Mouse (Mus musculus) ovary, postnatal 10 days (tissue): ENCODE results near the gene Carmil1.

Source experiments
- DNase-seq: peaks from one replicate; pipeline ENCODE4 v3.0.0; 2022; ENCODE audit warnings: low spot score

Gene Carmil1

GRCm38 (mm10) chr13:24260751-24261591, 19.6 kb downstream of the Carmil1 start:
- no peak for DNase-seq

- no peak for DNase-seq
Measured at GRCm38 (mm10) chr13:24257809-24258208, 22.8 kb downstream of the Carmil1 start.

- no peak for DNase-seq
Measured at GRCm38 (mm10) chr13:24253989-24254388, 26.6 kb downstream of the Carmil1 start.

- no peak for DNase-seq
Measured at GRCm38 (mm10) chr13:24253551-24253950, 27.0 kb downstream of the Carmil1 start.

DNA sequence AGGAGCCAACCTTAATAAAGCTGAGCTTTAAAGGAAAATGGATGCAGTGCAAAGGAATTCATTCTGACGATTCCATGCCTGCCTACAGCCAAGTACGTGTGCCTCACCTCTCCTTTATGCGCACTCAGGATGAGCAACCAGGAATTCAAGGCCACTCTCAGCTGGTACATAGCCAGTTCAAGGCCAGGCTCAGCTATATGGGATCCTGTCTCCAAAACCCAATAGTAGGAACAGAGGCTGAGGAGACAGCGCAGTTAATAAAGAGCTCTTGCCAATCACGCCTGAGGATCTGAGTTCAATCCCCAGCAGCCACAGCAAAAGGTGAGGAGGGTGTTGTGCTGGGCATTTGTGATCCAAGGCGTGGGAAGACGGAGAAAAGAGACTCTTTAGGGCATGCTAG, 29.4 kb downstream of the Carmil1 start:
- no peak for DNase-seq

DNA sequence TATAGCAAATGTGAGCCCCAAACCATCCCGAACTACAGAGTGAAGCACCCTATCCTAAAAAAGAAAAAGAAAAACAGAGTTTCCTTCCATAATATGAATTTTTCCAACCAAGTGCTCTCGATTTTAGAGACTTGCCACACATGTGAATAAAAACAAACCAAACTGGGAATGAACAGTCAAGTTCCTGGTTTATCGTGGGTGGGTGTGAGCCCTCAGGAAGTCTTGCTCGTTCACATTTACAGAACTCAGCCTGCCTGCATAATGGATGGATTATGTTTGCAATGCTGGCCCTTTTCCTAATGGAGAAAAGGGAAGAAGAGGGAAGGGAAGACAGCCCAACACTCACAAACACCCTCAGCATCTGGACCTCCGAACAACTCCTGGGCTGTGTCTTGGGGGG, 32.7 kb downstream of the Carmil1 start:
- DNase-seq = no peak

DNA sequence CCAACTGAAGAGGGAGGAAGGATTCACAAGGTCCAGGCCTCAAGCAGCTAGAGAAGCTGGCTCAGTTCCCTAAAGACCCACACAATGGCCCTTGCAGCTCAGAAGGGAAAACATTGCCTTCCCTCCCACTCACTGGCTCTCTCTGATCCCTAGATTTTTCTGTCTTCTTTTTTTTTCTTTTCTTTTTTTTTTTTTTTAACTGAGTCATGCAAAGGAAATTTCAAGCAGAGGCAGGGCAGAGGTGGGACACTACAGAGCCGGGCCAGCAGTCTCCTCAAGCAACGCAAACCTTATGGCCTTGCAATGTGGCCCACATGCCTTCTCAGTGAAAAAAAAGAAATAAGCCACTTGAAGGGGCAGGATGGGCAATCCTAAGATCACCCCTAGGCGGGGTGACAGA, 33.2 kb downstream of the Carmil1 start:
- no peak for DNase-seq

DNA sequence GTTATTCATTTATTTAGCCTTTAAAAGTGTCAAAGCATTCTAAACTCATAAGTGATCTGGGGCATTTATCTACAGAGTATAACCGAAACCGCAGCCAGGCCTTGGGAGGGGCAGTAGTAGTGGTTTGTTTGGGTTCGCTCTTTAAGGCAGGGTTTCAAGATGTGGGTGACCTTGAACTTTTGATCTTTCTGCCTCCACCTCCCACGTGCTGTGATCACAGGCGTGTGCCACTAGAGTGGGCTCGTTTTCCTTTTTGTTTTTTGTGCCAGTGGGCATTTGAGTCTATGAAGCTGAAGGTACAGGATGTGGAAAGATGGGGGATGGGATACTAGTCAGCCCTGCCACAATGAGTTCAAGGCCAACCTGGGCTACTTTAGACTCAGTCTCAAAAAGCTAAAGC, 34.3 kb downstream of the Carmil1 start:
- DNase-seq = no peak

- DNase-seq = no peak
Measured at GRCm38 (mm10) chr13:24244613-24245012, 36.0 kb downstream of the Carmil1 start.

GRCm38 (mm10) chr13:24243964-24244363, 36.6 kb downstream of the Carmil1 start:
- no peak for DNase-seq

DNA sequence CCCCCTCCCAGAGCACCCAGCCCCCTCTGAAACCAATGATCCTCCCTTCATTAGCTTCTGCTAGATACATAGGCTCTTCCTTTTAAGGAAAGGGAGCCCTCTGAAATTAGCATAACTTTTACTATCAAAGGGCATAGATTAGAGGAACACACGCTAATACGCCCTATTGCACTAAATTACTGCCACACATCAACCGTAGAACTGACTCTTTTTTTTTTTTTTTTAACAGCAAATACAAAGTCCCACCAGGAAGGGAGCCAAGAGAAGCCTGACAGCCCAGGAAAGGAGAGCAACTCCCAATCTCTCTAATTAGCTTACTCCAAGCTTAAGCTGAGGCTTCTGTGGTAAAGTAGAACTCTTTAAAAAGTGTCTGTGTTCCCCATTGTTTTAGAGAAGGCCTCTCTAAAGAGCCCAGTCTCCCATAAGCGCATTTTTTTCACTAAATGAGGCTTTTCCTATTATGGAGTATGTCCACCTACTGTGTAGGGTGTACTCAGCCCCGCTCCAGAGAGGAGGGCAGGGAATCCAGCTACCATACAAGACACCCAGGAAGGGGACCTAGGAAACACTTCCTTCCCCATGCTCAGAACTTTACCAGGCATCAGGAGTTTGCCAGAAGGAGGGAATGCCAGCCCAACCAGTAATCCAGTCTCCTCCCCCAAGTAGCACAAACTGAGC, 38.0 kb downstream of the Carmil1 start:
- DNase-seq = no peak

DNA sequence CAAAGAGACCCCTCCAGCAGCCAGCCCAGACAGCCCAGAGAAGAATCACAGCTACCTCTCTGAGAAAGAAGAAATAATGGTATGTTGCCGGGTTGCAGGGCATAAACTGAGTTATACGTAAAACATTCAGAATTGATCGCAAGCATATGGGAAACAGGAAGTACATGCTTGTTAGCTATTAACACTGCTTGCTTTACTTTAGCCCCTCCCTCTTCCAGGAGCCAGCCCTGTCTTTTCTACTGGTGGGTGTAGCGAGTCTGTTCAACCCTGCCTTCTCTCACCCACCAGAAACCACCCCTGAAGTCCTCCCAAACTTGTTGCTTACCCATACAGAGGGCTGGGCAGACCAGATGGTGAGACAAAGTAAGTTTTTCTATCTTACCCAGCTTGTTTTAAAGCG, 39.4 kb downstream of the Carmil1 start:
- DNase-seq = no peak

DNA sequence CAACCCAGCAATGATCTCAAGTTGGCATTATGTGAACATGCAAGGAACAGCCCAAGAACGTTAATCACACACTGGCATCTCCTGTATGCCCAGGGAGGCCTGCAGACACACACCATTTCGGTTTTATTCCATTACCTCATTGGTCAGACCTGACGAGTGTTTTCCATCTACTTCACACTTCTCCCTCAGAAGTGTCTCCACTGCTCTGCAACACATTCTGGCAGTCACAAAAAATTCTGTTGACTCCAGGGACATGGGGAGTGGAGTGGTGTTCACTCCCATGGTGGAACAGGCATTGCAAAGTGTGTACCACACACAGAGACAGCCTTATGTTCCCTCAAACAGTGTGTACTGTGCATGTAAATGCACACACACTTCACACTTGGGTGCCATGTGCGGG, 40.2 kb downstream of the Carmil1 start:
- DNase-seq = no peak

- DNase-seq = no peak
Measured at GRCm38 (mm10) chr13:24238456-24239120, 42.0 kb downstream of the Carmil1 start.

DNA sequence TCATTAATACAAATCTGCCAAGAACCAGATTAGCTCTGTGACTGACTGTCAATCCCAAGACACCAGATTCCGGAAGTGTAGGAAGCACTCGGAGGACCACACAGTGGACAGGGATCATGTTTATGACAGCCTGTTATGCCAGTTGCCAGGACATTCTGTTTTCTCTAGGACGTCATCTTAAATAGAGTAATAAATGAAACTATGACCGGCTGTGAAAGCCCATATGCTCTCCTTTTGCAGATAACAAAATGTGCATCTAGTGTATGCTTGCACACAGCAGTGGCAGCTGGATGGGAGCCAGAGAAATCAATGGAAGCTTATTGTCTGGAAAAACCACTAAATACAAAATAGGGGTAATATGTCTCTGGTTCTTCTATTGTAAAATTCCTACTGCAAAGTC, 43.9 kb downstream of the Carmil1 start:
- no peak for DNase-seq

DNA sequence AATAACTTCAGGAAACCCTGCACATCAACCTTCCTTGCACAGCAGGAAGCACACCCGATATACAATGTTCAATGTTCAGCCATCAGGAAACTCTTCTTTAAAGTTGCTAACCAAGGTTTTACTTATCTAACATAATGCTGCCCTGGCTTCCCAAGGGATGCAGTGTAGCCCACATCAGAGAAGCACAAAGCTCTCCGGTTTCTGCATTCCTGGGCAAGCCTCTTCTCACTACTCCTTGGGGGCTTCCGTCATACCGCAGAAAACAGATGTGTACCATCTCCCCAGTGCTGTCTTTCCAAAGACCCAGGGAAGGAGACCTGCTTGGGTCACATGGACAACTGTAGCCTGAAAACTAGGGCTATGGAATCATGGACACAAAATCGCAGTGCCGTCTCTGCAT, 47.8 kb downstream of the Carmil1 start:
- DNase-seq = no peak

DNA sequence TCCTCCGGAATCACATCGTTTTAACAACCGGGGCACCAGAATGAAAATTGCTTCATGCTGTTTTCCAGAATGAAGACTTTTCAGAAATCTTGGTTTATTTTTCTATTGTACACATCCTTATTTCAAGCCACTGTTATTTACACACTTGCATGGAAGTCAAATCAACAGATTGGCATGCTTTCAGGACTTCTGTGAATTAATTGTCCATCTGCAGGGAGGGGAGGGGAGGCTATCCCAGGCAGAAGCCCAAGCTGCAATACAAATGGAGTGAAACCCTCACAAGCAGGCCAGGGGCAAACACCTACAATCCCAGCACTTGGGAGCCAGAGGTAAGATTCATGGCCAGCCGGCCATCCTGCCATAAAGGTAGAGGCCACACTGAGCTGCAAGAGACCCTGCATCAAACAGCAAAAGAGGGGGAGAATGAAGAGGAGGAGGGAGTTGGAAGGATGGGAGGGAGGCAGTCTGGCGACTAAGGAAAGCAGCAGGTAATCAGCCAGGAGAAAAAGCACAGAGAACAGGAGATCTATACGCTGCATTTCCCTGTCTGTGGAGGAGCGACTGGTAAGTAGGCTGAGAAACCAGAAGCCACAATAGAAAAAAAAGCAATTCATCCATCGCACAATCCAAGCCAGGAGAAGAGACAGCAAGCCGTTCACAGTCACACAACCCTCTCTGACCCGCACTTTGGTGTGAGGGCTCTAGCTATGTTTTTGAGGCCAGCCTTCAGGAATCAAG, 48.7 kb downstream of the Carmil1 start:
- no peak for DNase-seq

GRCm38 (mm10) chr13:24231146-24231545, 49.4 kb downstream of the Carmil1 start:
- DNase-seq = no peak

DNA sequence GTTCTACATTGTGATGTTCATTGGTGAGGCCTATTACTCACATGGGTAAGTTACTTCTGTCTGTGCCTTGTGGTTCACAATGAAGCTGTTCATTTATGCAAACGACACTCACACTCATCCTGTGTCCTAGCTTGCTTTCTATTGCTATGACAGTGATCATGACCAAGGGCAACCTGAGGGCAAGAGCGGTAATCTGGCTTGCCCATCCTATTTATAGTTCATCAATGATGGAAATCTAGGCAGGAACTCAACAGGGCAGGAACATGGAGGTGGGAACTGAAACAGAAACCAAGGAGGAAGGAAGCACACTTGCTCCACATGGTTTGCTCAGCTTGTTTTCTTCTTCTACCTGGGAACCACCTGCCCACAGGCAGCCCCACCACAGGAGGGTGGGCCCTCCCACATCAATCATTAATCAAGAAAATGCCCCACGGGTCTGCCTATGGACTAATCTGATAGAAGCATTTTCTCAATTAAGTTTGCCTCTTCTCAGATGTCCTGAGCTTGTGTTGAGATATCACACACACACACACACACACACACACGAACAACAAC, 50.0 kb downstream of the Carmil1 start:
- no peak for DNase-seq

DNA sequence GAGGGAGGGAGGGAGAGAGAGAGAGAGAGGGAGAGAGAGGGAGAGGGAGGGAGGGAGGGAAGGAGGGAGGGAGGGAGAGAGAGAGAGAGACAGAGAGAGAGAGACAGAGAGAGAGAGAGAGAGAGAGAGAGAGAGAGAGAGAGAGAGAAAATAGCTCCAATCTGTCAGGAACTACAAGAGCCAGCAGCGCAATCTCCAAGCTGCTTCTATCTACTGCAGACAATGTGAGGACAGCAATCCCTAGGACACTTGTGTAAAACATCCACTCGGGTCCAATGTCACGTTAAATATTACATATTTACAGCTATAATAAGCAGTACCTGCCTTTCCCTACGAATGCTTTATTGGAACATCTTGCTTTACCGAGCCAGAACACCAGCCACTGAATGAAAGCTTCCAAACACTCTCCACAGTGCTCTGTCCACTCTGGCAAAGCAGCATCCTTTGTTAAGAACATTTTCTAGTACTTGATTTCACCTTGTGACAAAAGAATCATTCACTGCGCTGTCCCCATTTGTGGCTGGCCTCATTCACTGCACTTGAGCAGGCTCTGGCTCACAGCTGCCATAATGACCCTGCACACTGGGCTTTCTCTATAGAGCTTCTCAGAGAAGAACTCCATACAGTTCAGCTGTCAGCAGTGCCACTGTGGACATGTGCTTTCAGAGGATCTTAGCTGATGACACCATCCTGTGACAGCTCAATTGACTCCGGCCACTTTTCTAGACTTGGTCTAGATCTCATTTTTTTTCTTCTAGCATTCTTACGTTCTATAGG, 57.0 kb downstream of the Carmil1 start:
- no peak for DNase-seq

DNA sequence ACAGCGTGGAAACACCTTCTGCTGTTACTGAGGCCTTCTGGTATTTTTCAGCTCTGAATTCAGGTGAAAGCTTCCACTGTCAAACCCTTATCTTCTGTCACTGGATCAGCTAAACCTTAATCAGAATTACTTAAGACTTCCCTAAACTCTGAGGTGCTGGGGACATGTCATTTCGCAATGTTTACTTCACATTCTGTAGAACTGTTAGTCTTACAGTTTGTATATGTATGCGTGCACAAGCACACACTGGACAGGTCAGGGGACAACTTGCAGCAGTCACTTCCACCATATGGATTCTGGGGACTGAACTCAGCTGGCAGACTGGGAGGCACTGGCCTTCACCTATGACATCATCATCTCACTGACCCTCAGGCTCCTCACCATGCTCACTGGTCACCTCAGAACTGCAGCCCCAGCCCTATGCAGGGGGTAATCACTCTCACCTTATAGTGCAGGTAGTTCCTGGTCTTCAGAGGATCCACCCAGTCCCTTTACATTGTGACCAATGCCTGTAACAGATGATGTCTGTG, 60.1 kb downstream of the Carmil1 start:
- no peak for DNase-seq
